Mouse (Mus musculus): Measurements from ENCODE around the gene Hsd17b1. TPM values are rescaled to one million over a fixed set of nuclear protein-coding genes. Genes with fewer than 3 reads are reported as not detected.

Hsd17b1 gene
- polyA plus RNA-seq, 1 experiment from 2014 or later, result not detected

DNA sequence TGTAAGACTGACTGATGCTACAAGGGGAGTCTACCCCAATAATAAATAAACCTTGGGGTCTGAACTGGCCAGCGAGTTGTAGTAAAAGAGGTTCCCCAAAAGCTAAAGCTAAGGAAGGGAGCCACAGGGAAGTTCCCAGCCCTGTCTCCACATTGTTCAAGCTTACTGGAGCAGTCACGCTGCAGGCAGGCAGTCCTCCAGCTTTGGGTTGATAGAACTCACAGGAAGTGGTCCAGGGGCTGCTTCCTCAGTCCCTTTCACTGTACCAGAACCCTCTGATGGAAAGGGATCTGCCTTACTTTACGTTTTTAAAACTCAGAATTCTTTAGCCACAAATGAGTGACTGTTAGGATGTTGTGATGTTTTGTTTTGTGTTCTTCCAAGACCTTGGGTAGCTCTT lies 30.7 kb upstream of the Hsd17b1 start:
- Histone ChIP-seq H3K27ac (ENCODE audit: poor library complexity, severe bottlenecking) (no peak overlapping the region), H3K27me3 (replicated peaks) (no peaks in the 10 kb centered on the region), H3K4me1 (replicated peaks) (peaks cover 14% of the 10 kb centered on the region), H3K4me2 (no peak overlapping the region), H3K4me3 (no peak overlapping the region), H3K9me3 (replicated peaks) (no peaks in the 10 kb centered on the region), H3K36me3 (peaks cover 98% of the 10 kb centered on the region), H3K9ac (no peak overlapping the region)
- 76% methylated on average over 3 of the region's 3 CpGs for WGBS
- no peak for ATAC-seq (ENCODE audit: insufficient number of reproducible peaks, low FRiP score)

DNA sequence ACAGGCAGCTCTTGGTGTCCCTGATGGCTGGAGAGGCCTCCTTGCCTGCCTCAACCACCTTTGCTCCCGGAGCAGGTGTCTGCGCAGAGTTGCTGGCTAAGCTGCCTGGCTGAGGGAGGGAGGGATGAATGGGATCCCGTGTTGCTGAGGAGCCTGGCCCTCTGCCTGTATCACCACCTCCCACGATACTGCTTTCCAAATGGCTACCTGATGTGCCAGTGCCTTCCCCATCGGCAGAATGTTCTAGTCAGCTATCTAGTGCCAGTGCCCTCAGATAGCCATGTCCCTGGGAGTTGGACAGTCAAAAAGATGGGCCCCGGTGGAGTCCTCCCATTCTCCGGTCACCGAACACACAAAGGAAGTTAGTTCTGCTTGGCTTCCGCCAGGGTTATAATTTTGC lies 27.9 kb upstream of the Hsd17b1 start:
- H3K4me2 ChIP-seq, result no peak overlapping the region

GRCm38 (mm10) chr11:101051051-101051493 lies 27.1 kb upstream of the Hsd17b1 start:
- Histone ChIP-seq H3K4me1 (replicated peaks) (peaks cover 22% of the 10 kb centered on the region), H3K9me3 (replicated peaks) (peaks cover 4% of the 10 kb centered on the region), H3K27ac (ENCODE audit: poor library complexity, severe bottlenecking) (no peak overlapping the region), H3K4me3 (no peak overlapping the region), H3K9ac (no peak overlapping the region), H3K4me2 (no peak overlapping the region), H3K27me3 (replicated peaks) (no peaks in the 10 kb centered on the region), H3K36me3 (peaks cover 97% of the 10 kb centered on the region)
- ATAC-seq (ENCODE audit: insufficient number of reproducible peaks, low FRiP score), result no peak
- WGBS, result 82% methylated on average over 6 of the region's 6 CpGs

More for the DNA sequence above, 27.9 kb upstream of the Hsd17b1 start:
- H3K27ac ChIP-seq (ENCODE audit: poor library complexity, severe bottlenecking), result no peak overlapping the region
- no peaks in the 10 kb centered on the region for H3K27me3 ChIP-seq (replicated peaks)
- peaks cover 4% of the 10 kb centered on the region for H3K9me3 ChIP-seq (replicated peaks)
- no peak for ATAC-seq (ENCODE audit: insufficient number of reproducible peaks, low FRiP score)
- peaks cover 16% of the 10 kb centered on the region for H3K4me1 ChIP-seq (replicated peaks)
- no peak overlapping the region for H3K9ac ChIP-seq
- H3K4me3 ChIP-seq, result no peak overlapping the region
- H3K36me3 ChIP-seq, result peaks cover 97% of the 10 kb centered on the region
- 90% methylated on average over 9 of the region's 9 CpGs for WGBS

- no peak overlapping the region for H3K27ac ChIP-seq (ENCODE audit: poor library complexity, severe bottlenecking)
- H3K9ac ChIP-seq, result no peak overlapping the region
- WGBS, result 74% methylated on average over 8 of the region's 8 CpGs
- peaks cover 91% of the 10 kb centered on the region for H3K36me3 ChIP-seq
- no peak overlapping the region for H3K4me2 ChIP-seq
- H3K27me3 ChIP-seq (replicated peaks), result no peaks in the 10 kb centered on the region
- H3K4me3 ChIP-seq, result no peak overlapping the region
- peaks cover 22% of the 10 kb centered on the region for H3K4me1 ChIP-seq (replicated peaks)
- ATAC-seq (ENCODE audit: insufficient number of reproducible peaks, low FRiP score), result no peak
- H3K9me3 ChIP-seq (replicated peaks), result peaks cover 4% of the 10 kb centered on the region
Measured at GRCm38 (mm10) chr11:101051617-101052016, 26.6 kb upstream of the Hsd17b1 start.

DNA sequence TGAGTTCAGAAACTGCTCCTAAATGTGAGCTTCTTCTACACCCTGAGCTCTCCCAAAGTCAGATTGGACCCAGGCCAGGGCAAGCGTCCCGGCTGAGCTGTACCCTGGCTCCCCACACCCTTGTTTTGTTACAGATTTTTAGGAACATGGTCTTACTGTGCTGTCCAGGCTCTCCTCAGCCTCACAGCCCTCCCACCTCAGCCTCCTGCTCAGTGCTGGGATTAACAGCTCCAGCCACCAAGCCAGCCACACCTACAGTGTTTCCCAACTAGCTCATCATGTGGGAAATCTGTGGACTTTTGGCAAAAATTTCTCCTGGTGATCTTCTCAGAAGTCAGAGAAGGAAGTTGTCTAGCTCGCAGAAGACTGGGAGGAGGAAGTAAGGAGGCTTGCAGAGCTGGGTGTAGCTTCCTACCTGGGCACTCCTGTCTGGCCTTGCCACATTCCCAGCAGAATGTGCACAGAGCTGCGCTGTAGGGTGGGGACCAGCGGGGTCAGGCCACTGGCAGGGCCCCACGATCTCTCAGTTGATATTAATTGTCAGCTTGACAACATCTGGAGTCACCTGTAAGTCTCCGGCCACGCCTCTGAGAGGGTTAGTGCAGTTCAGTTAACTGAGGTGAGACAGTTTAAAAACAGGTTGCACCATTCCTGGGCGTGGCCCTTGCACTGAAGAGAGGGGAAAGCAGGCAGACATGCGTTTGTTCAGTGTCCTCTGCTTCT lies 25.3 kb upstream of the Hsd17b1 start:
- no peak overlapping the region for H3K27ac ChIP-seq (ENCODE audit: poor library complexity, severe bottlenecking)
- ATAC-seq (ENCODE audit: insufficient number of reproducible peaks, low FRiP score), result no peak
- H3K4me1 ChIP-seq (replicated peaks), result peaks cover 27% of the 10 kb centered on the region
- H3K9ac ChIP-seq, result no peak overlapping the region
- H3K36me3 ChIP-seq, result peaks cover 78% of the 10 kb centered on the region
- 94% methylated on average over 10 of the region's 10 CpGs for WGBS
- no peaks in the 10 kb centered on the region for H3K27me3 ChIP-seq (replicated peaks)
- H3K4me3 ChIP-seq, result no peak overlapping the region
- H3K4me2 ChIP-seq, result no peak overlapping the region
- H3K9me3 ChIP-seq (replicated peaks), result peaks cover 4% of the 10 kb centered on the region

DNA sequence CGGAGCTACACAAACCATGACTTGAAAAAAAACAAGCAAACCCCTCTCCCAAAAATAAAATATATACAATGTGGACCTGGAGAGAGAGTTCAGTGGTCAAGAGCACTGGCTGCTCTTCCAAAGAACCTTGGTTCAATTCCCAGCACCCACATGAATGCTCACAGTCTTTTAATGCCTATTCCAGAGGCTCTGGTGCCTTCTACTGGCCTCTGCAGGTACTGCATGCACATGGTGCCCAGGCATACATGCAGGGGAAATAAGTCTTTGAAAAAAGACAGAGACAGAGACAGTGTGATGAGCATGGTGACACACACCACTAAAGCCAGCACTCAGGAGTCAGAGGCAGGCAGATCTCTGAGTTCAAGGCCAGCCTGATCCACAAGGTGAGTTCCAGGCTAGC lies 24.2 kb upstream of the Hsd17b1 start:
- no peak overlapping the region for H3K27ac ChIP-seq (ENCODE audit: poor library complexity, severe bottlenecking)
- peaks cover 68% of the 10 kb centered on the region for H3K36me3 ChIP-seq
- H3K4me2 ChIP-seq, result no peak overlapping the region
- ATAC-seq (ENCODE audit: insufficient number of reproducible peaks, low FRiP score), result no peak
- H3K9ac ChIP-seq, result no peak overlapping the region
- H3K4me1 ChIP-seq (replicated peaks), result peaks cover 38% of the 10 kb centered on the region
- H3K27me3 ChIP-seq (replicated peaks), result no peaks in the 10 kb centered on the region
- H3K9me3 ChIP-seq (replicated peaks), result peaks cover 4% of the 10 kb centered on the region
- no peak overlapping the region for H3K4me3 ChIP-seq
- 100% methylated on average over 1 of the region's 1 CpGs for WGBS

DNA sequence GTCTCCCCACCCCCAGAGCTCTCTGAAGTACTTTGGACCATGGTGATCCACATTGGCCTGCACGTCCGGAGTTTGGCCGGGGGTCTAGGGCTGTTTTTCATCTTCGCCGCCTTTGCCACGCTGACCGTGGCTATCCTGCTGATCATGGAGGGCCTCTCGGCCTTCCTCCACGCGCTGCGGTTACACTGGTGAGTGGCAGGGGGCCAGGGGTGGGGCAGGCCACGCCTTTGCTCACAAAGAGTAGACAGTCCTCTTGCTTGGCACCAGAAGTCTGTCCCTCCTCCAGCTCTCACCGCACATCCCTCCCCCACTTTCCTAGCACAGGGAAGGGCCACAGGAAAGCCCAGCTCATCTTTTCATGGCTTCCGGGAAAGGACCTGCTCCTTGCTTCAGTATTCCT lies 22.8 kb upstream of the Hsd17b1 start:
- Histone ChIP-seq H3K9me3 (replicated peaks) (peaks cover 4% of the 10 kb centered on the region), H3K9ac (no peak overlapping the region), H3K27me3 (replicated peaks) (no peaks in the 10 kb centered on the region), H3K4me2 (no peak overlapping the region), H3K4me3 (no peak overlapping the region), H3K4me1 (replicated peaks) (peaks cover 52% of the 10 kb centered on the region), H3K36me3 (peaks cover 53% of the 10 kb centered on the region), H3K27ac (ENCODE audit: poor library complexity, severe bottlenecking) (no peak overlapping the region)
- no peak for ATAC-seq (ENCODE audit: insufficient number of reproducible peaks, low FRiP score)
- 66% methylated on average over 14 of the region's 14 CpGs for WGBS

DNA sequence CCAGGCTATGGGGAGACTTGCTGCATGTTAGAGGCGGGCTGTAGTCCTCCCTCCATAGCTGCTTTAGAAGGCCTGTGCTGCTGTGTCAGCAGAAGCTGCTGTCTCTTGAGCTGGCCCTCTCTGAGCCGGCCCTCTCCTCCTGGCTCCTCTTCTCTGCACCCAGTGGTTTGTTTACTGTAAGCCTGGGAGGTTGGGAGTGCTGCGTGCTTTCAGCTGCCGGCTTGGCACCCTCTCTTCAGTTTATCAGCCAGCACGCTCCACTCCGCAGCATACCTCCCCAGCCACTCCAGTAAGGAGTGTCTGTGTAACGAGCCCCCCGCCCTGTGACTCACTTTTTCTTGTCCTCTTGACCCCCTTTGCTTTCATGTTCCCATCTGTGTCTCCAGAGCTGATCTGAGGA lies 21.3 kb upstream of the Hsd17b1 start:
- peak overlapping the region; percentile 11; the same call in 1 of the 2 replicates for H3K4me2 ChIP-seq
- peaks cover 48% of the 10 kb centered on the region for H3K36me3 ChIP-seq

GRCm38 (mm10) chr11:101057860-101058259 lies 20.4 kb upstream of the Hsd17b1 start:
- WGBS, result 29% methylated on average over 5 of the region's 5 CpGs
- Histone ChIP-seq H3K9me3 (replicated peaks) (peaks cover 4% of the 10 kb centered on the region), H3K4me2 (no peak overlapping the region), H3K36me3 (peaks cover 46% of the 10 kb centered on the region), H3K4me3 (no peak overlapping the region), H3K9ac (0 out of 2 replicates have a peak overlapping the region, but pooled peaks have one; percentile 3), H3K27me3 (replicated peaks) (no peaks in the 10 kb centered on the region), H3K27ac (ENCODE audit: poor library complexity, severe bottlenecking) (peak overlapping the region; percentile 99), H3K4me1 (replicated peaks) (peaks cover 77% of the 10 kb centered on the region)
- ATAC-seq (ENCODE audit: insufficient number of reproducible peaks, low FRiP score), result no peak

More for the DNA sequence above, 21.3 kb upstream of the Hsd17b1 start:
- ATAC-seq (ENCODE audit: insufficient number of reproducible peaks, low FRiP score), result peak; percentile 30
- H3K4me1 ChIP-seq (replicated peaks), result peaks cover 67% of the 10 kb centered on the region
- H3K27me3 ChIP-seq (replicated peaks), result no peaks in the 10 kb centered on the region
- H3K9ac ChIP-seq, result peak overlapping the region; percentile 41
- H3K4me3 ChIP-seq, result no peak overlapping the region
- peaks cover 4% of the 10 kb centered on the region for H3K9me3 ChIP-seq (replicated peaks)
- WGBS, result 18% methylated on average over 8 of the region's 8 CpGs
- H3K27ac ChIP-seq (ENCODE audit: poor library complexity, severe bottlenecking), result peak overlapping the region; percentile 99

DNA sequence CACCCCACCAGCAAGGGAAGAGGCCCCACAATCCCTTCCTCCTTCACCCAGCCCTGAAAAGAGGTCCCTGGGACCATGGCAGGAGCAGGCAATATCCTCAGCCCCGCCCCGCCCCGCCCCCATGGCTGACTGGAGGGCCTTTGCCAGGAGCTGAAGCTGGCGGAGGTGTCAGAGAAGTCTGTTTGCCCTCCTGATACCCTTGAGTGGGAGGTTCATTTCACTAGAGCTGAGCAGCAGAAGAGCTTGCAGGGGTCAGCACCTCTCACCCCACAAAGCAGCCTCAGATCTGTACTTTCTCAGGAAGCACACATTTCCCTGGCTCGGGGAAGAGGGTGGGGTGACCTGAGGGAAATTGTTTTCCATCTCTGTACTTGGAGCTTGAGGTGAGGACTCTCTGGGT lies 19.5 kb upstream of the Hsd17b1 start:
- ATAC-seq (ENCODE audit: insufficient number of reproducible peaks, low FRiP score), result peak; percentile 22; the same call in 1 of the 2 replicates
- Histone ChIP-seq H3K27ac (ENCODE audit: poor library complexity, severe bottlenecking) (peak overlapping the region; percentile 99), H3K9me3 (replicated peaks) (peaks cover 4% of the 10 kb centered on the region), H3K4me3 (no peak overlapping the region), H3K36me3 (peaks cover 40% of the 10 kb centered on the region), H3K4me2 (peak overlapping the region; percentile 0; the same call in 1 of the 2 replicates), H3K4me1 (replicated peaks) (peaks cover 86% of the 10 kb centered on the region), H3K9ac (peak overlapping the region; percentile 58), H3K27me3 (replicated peaks) (no peaks in the 10 kb centered on the region)
- WGBS, result 41% methylated on average over 5 of the region's 5 CpGs

DNA sequence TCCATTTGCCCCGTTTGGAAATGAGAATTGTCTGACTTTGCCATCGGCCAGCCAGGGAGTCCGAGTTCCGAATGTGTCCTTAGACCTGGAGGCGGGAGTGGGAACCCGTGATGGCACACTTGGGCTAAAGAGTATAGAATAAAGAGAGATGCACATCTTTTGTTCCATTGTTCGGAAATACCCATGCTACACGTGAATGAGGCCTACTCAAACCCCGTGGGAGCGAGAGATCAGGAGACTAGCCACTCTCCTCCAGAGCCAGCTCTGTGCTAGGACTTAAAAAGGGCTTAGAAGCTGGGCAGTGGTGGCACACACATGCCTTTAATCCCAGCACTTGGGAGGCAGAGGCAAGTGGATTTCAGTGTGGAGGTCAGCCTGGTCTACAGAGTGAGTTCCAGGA lies 18.7 kb upstream of the Hsd17b1 start:
- 83% methylated on average over 10 of the region's 10 CpGs for WGBS
- ATAC-seq (ENCODE audit: insufficient number of reproducible peaks, low FRiP score), result no peak
- Histone ChIP-seq H3K9ac (peak overlapping the region; percentile 13; the same call in 1 of the 2 replicates), H3K4me2 (no peak overlapping the region), H3K27ac (ENCODE audit: poor library complexity, severe bottlenecking) (peak overlapping the region; percentile 99), H3K4me3 (no peak overlapping the region), H3K9me3 (replicated peaks) (no peaks in the 10 kb centered on the region), H3K27me3 (replicated peaks) (no peaks in the 10 kb centered on the region), H3K36me3 (peaks cover 33% of the 10 kb centered on the region), H3K4me1 (replicated peaks) (peaks cover 93% of the 10 kb centered on the region)

Data from heart, embryonic 12.5 days (tissue).